Mouse (Mus musculus) forebrain, postnatal 0 days (tissue): ENCODE results near the gene Pde2a. TPM values are rescaled to one million over a fixed set of nuclear protein-coding genes. Genes with fewer than 3 reads are reported as not detected.

Experiments used
- ATAC-seq: fragments of 200-750 bp; cut with Nextera tagmentation; 2 replicates; pipeline ENCODE4 v1.8.0; 2017; ENCODE audit warnings: mild to moderate bottlenecking, moderate library complexity
- DNase-seq: peaks from one replicate; pipeline ENCODE4 v3.0.0-alpha.2; 2015
- H3K27ac ChIP-seq: fragments of 300-500 bp; sonication (generic); 2 replicates; pipeline ENCODE4 v1.5.1; 2014; ENCODE audit warnings: low read depth, mild to moderate bottlenecking, antibody characterized with exemption, low read length, moderate library complexity, mixed read lengths
- H3K27me3 ChIP-seq: fragments of 300-500 bp; sonication (generic); 2 replicates; pipeline ENCODE4 v1.6.1; 2014; ENCODE audit warnings: mild to moderate bottlenecking, low read length, mixed read lengths; ENCODE audit not compliant: insufficient read depth
- H3K36me3 ChIP-seq: fragments of 300-500 bp; sonication (generic); 2 replicates; pipeline ENCODE4 v1.6.1; 2014; ENCODE audit warnings: mild to moderate bottlenecking, moderate library complexity; ENCODE audit not compliant: insufficient read depth
- H3K4me1 ChIP-seq: fragments of 300-500 bp; sonication (generic); 2 replicates; pipeline ENCODE4 v1.6.1; 2014; ENCODE audit warnings: antibody characterized with exemption; ENCODE audit not compliant: insufficient read depth
- H3K4me2 ChIP-seq: fragments of 300-500 bp; sonication (generic); 2 replicates; pipeline ENCODE4 v1.6.1; 2014; ENCODE audit warnings: low read depth, mild to moderate bottlenecking, moderate library complexity
- H3K4me3 ChIP-seq: fragments of 300-500 bp; sonication (generic); 2 replicates; pipeline ENCODE4 v1.5.1; 2014; ENCODE audit warnings: low read depth, low read length, mixed read lengths
- H3K9ac ChIP-seq: fragments of 300-500 bp; sonication (generic); 2 replicates; pipeline ENCODE4 v1.6.1; 2014; ENCODE audit warnings: mild to moderate bottlenecking
- H3K9me3 ChIP-seq: fragments of 300-500 bp; sonication (generic); 2 replicates; pipeline ENCODE4 v1.6.1; 2016; ENCODE audit warnings: low read length
- CTCF ChIP-seq: sonication (generic); IDR thresholded peaks from 2 replicates; pipeline ENCODE4 v1.5.1; 2016; ENCODE audit warnings: antibody characterized with exemption, control low read depth, low read depth
- WGBS: fragments of 180-500 bp; shearing (Covaris S2); extraction: QIAGEN DNeasy Blood & Tissue Kit; methylation state at CpG from one replicate; pipeline ENCODE4 v1.1.7; 2014; 5-methylcytosine and 5-hydroxymethylcytosine counted together
- polyA plus RNA-seq: library from polyadenylated mRNA; unstranded; fragments of >200 nt; fragmentation: Nextera tagmentation; extraction: Ambion mirVana; gene quantifications from 2 replicates; pipeline ENCODE4 v1.2.1, GENCODE M21; 2015
- total RNA-seq: library from RNA; depleted of rRNA; stranded (reverse); fragments of >200 nt; gene quantifications from 2 replicates; pipeline ENCODE4 v1.2.3, GENCODE M21; 2014; rRNA removed

Pde2a gene
- total RNA-seq = 94.2 and 104 TPM in 2 replicates
- 66.2 and 72.4 TPM in 2 replicates for polyA plus RNA-seq

- ATAC-seq = peak; percentile 94
- peak within 1 kb of the TSS; percentile 64 for H3K9ac ChIP-seq
Observed at GRCm38 (mm10) chr7:101421529-101421928, at the start of gene Pde2a. TSS of gene Pde2a (plus strand) at chr7:101421691.

GRCm38 (mm10) chr7:101373082-101373481 is 48.4 kb upstream of the Pde2a start:
- Histone ChIP-seq H3K4me2 (no peak overlapping the region), H3K9me3 (no peaks in the 10 kb centered on the region), H3K4me1 (no peaks in the 10 kb centered on the region), H3K27ac (no peak overlapping the region), H3K27me3 (no peaks in the 10 kb centered on the region), H3K9ac (no peak overlapping the region), H3K4me3 (no peak overlapping the region), H3K36me3 (no peaks in the 10 kb centered on the region)
- ATAC-seq = no peak
- no peak for DNase-seq
- 93% methylated on average over 26 of the region's 26 CpGs for WGBS
- TF ChIP-seq CTCF = no peak

More at GRCm38 (mm10) chr7:101421529-101421928, at the start of gene Pde2a:
- DNase-seq = peak; percentile 85
- Histone ChIP-seq H3K9me3 (no peaks in the 10 kb centered on the region), H3K4me3 (peak within 1 kb of the TSS; percentile 44), H3K4me1 (peaks cover 30% of the 10 kb centered on the region; the same call in 1 of the 2 replicates), H3K27ac (peak within 1 kb of the TSS; percentile 81), H3K36me3 (no peaks in the 10 kb centered on the region), H3K4me2 (peak within 1 kb of the TSS; percentile 61), H3K27me3 (no peaks in the 10 kb centered on the region)
- 2% methylated on average over 6 of the region's 6 CpGs for WGBS
- no peak; the same call in 1 of the 2 replicates for TF ChIP-seq CTCF

- H3K36me3 ChIP-seq = no peaks in the 10 kb centered on the region
- DNase-seq = peak; percentile 81
- peak; percentile 85 for ATAC-seq
- H3K27me3 ChIP-seq = no peaks in the 10 kb centered on the region
- peak; percentile 91 for TF ChIP-seq CTCF
- no peak overlapping the region for H3K27ac ChIP-seq
- no peak overlapping the region for H3K9ac ChIP-seq
- no peak overlapping the region for H3K4me2 ChIP-seq
- H3K4me3 ChIP-seq = no peak overlapping the region
- no peaks in the 10 kb centered on the region for H3K9me3 ChIP-seq
- H3K4me1 ChIP-seq = no peaks in the 10 kb centered on the region
Observed at GRCm38 (mm10) chr7:101374155-101374554, 47.3 kb upstream of the Pde2a start.

GRCm38 (mm10) chr7:101376701-101377340 is 44.7 kb upstream of the Pde2a start:
- H3K4me2 ChIP-seq = no peak overlapping the region

GRCm38 (mm10) chr7:101377741-101378262 is 43.7 kb upstream of the Pde2a start:
- H3K4me2 ChIP-seq = peak overlapping the region; percentile 8; the same call in 1 of the 2 replicates
- no peaks in the 10 kb centered on the region for H3K27me3 ChIP-seq
- 26% methylated on average over 6 of the region's 7 CpGs for WGBS
- ATAC-seq (peak; percentile 62), DNase-seq (peak; percentile 26)
- no peaks in the 10 kb centered on the region for H3K36me3 ChIP-seq
- H3K9ac ChIP-seq = no peak overlapping the region
- no peak overlapping the region for H3K4me3 ChIP-seq
- H3K27ac ChIP-seq = no peak overlapping the region
- TF ChIP-seq CTCF = no peak
- no peaks in the 10 kb centered on the region for H3K4me1 ChIP-seq
- no peaks in the 10 kb centered on the region for H3K9me3 ChIP-seq

More at GRCm38 (mm10) chr7:101376701-101377340, 44.7 kb upstream of the Pde2a start:
- H3K36me3 ChIP-seq = no peaks in the 10 kb centered on the region
- H3K9ac ChIP-seq = no peak overlapping the region
- WGBS = 50% methylated on average over 10 of the region's 10 CpGs
- H3K4me1 ChIP-seq = no peaks in the 10 kb centered on the region
- no peak for TF ChIP-seq CTCF
- H3K9me3 ChIP-seq = no peaks in the 10 kb centered on the region
- no peaks in the 10 kb centered on the region for H3K27me3 ChIP-seq
- peak; percentile 47 for ATAC-seq
- H3K4me3 ChIP-seq = no peak overlapping the region
- H3K27ac ChIP-seq = no peak overlapping the region
- DNase-seq = peak; percentile 38

- H3K4me1 ChIP-seq = no peaks in the 10 kb centered on the region
- DNase-seq = no peak
- H3K4me2 ChIP-seq = peak overlapping the region; percentile 8; the same call in 1 of the 2 replicates
- H3K27ac ChIP-seq = no peak overlapping the region
- WGBS = 54% methylated on average over 3 of the region's 3 CpGs
- no peaks in the 10 kb centered on the region for H3K27me3 ChIP-seq
- H3K36me3 ChIP-seq = no peaks in the 10 kb centered on the region
- no peaks in the 10 kb centered on the region for H3K9me3 ChIP-seq
- no peak for TF ChIP-seq CTCF
- 0 out of 2 replicates have a peak overlapping the region, but pooled peaks have one; percentile 18 for H3K9ac ChIP-seq
- ATAC-seq = no peak
- H3K4me3 ChIP-seq = no peak overlapping the region
Observed at GRCm38 (mm10) chr7:101378285-101378684, 43.2 kb upstream of the Pde2a start.

GRCm38 (mm10) chr7:101378796-101379465 is 42.6 kb upstream of the Pde2a start:
- no peak for TF ChIP-seq CTCF
- DNase-seq (no peak), ATAC-seq (no peak)
- Histone ChIP-seq H3K4me3 (no peak overlapping the region), H3K36me3 (no peaks in the 10 kb centered on the region), H3K4me2 (no peak overlapping the region; the same call in 1 of the 2 replicates), H3K27me3 (no peaks in the 10 kb centered on the region), H3K9me3 (no peaks in the 10 kb centered on the region), H3K27ac (no peak overlapping the region), H3K9ac (no peak overlapping the region), H3K4me1 (no peaks in the 10 kb centered on the region)
- WGBS = 71% methylated on average over 5 of the region's 5 CpGs
